Mouse (Mus musculus): ENCODE results near the gene Calm5. TPM values are rescaled to one million over a fixed set of nuclear protein-coding genes. Genes with fewer than 3 reads are reported as not detected.
"Not testable (repeated sequence)": the region's sequence is repeated elsewhere in the genome, so short reads cannot be mapped to it uniquely, and the experiment has no call there.

Calm5 gene
- polyA plus RNA-seq, 1 experiment from 2014 or later, result not detected

DNA sequence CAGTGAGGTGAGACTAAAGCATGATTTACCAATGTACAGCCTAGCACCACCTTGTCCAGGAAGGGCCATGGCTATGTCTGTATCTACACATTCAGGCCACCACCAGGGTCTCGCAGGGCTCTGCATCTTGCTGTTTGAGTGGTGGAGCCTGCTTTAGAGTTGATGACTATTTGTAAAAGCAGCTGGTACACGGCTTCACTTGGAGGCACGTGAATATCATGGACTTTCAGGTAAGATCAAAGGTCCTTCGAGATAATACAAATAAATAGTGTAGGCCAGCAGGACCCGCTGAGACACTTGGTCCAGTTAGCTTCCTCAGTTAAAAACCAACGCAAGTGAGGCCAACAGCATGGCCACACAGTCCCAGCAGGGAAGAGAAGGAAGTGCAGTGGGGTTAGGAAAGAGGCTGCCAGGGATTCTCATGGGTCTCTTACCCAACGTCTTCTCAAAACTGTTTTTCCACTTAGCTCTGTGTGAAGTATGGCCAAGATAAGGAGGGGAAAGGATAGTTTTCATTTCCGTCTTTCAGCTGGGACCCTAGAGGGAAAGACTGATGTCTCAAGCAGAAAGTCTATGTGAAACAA is 41.5 kb downstream of the Calm5 start:
- no peak for ATAC-seq (ENCODE audit: insufficient read depth, low FRiP score)
- Histone ChIP-seq H3K27me3 (ENCODE audit: control insufficient read depth, insufficient read depth, low read length) (no peaks in the 10 kb centered on the region), H3K27ac (ENCODE audit: low read length) (no peak overlapping the region), H3K9ac (ENCODE audit: low read length) (no peak overlapping the region), H3K4me2 (ENCODE audit: low read depth, low read length) (no peak overlapping the region), H3K4me3 (replicated peaks; ENCODE audit: low read length) (no peak overlapping the region), H3K9me3 (replicated peaks; ENCODE audit: control insufficient read depth, low read length) (no peaks in the 10 kb centered on the region), H3K36me3 (ENCODE audit: control insufficient read depth, insufficient read depth, low read length) (no peaks in the 10 kb centered on the region), H3K4me1 (ENCODE audit: control insufficient read depth, insufficient read depth, low read length) (no peaks in the 10 kb centered on the region)
- 59% methylated on average over 8 of the region's 8 CpGs for WGBS

GRCm38 (mm10) chr13:3896032-3896431 is 42.1 kb downstream of the Calm5 start:
- Histone ChIP-seq H3K27me3 (ENCODE audit: control insufficient read depth, insufficient read depth, low read length) (no peaks in the 10 kb centered on the region), H3K4me1 (ENCODE audit: control insufficient read depth, insufficient read depth, low read length) (no peaks in the 10 kb centered on the region), H3K27ac (ENCODE audit: low read length) (no peak overlapping the region), H3K9ac (ENCODE audit: low read length) (no peak overlapping the region), H3K9me3 (replicated peaks; ENCODE audit: control insufficient read depth, low read length) (no peaks in the 10 kb centered on the region), H3K4me2 (ENCODE audit: low read depth, low read length) (no peak overlapping the region), H3K36me3 (ENCODE audit: control insufficient read depth, insufficient read depth, low read length) (no peaks in the 10 kb centered on the region), H3K4me3 (replicated peaks; ENCODE audit: low read length) (no peak overlapping the region)
- WGBS, result 83% methylated on average over 6 of the region's 6 CpGs
- no peak for ATAC-seq (ENCODE audit: insufficient read depth, low FRiP score)

DNA sequence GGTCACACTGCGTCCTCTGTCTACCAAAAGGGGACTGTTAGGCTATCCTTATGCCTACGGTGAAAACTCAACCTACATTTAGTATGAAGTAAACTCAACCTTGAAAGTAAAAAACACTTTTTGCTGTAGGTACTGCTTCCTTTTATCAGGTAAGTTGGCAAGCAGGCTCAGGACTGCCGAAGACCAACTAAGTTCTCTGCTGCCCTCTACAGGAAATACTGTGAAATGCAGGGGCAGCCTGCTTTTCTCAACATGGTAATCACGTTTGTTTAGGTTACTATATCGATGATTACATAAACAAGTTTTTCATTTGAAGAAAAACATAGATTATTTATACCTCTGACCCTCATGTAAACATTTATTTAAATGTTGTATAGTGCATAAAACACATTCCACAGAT is 42.9 kb downstream of the Calm5 start:
- H3K4me2 ChIP-seq (ENCODE audit: low read depth, low read length), result no peak overlapping the region

DNA sequence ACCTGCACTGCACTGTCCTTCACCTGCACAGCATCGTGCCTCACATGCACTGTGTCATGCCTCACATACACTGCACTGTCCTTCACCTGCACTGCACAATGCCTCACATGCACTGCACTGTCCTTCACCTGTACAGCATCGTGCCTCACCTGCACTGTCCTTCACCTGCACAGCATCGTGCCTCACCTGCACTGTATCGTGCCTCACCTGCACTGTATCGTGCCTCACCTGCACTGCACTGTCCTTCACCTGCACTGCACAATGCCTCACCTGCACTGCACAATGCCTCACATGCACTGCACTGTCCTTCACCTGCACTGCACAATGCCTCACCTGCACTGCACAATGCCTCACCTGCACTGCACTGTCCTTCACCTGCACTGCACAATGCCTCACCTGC is 44.2 kb downstream of the Calm5 start:
- not testable (repeated sequence) for H3K4me2 ChIP-seq (ENCODE audit: low read depth, low read length); H3K4me3 ChIP-seq (replicated peaks; ENCODE audit: low read length); ATAC-seq (ENCODE audit: insufficient read depth, low FRiP score); H3K27me3 ChIP-seq (ENCODE audit: control insufficient read depth, insufficient read depth, low read length); H3K9ac ChIP-seq (ENCODE audit: low read length); H3K4me1 ChIP-seq (ENCODE audit: control insufficient read depth, insufficient read depth, low read length); H3K9me3 ChIP-seq (replicated peaks; ENCODE audit: control insufficient read depth, low read length); H3K36me3 ChIP-seq (ENCODE audit: control insufficient read depth, insufficient read depth, low read length); H3K27ac ChIP-seq (ENCODE audit: low read length)
- WGBS, result 94% methylated on average over 5 of the region's 5 CpGs

More for the DNA sequence above, 42.9 kb downstream of the Calm5 start:
- WGBS, result 29% methylated on average over 5 of the region's 5 CpGs
- Histone ChIP-seq H3K36me3 (ENCODE audit: control insufficient read depth, insufficient read depth, low read length) (no peaks in the 10 kb centered on the region), H3K9me3 (replicated peaks; ENCODE audit: control insufficient read depth, low read length) (no peaks in the 10 kb centered on the region), H3K9ac (ENCODE audit: low read length) (no peak overlapping the region), H3K4me3 (replicated peaks; ENCODE audit: low read length) (no peak overlapping the region), H3K27ac (ENCODE audit: low read length) (no peak overlapping the region), H3K27me3 (ENCODE audit: control insufficient read depth, insufficient read depth, low read length) (no peaks in the 10 kb centered on the region), H3K4me1 (ENCODE audit: control insufficient read depth, insufficient read depth, low read length) (no peaks in the 10 kb centered on the region)
- ATAC-seq (ENCODE audit: insufficient read depth, low FRiP score), result no peak

- Histone ChIP-seq H3K4me3 (replicated peaks; ENCODE audit: low read length) (no peak overlapping the region), H3K9ac (ENCODE audit: low read length) (no peak overlapping the region), H3K4me2 (ENCODE audit: low read depth, low read length) (no peak overlapping the region), H3K27ac (ENCODE audit: low read length) (no peak overlapping the region), H3K9me3 (replicated peaks; ENCODE audit: control insufficient read depth, low read length) (no peaks in the 10 kb centered on the region), H3K27me3 (ENCODE audit: control insufficient read depth, insufficient read depth, low read length) (no peaks in the 10 kb centered on the region), H3K36me3 (ENCODE audit: control insufficient read depth, insufficient read depth, low read length) (no peaks in the 10 kb centered on the region), H3K4me1 (ENCODE audit: control insufficient read depth, insufficient read depth, low read length) (no peaks in the 10 kb centered on the region)
- no peak for ATAC-seq (ENCODE audit: insufficient read depth, low FRiP score)
- 89% methylated on average over 9 of the region's 9 CpGs for WGBS
Measured at GRCm38 (mm10) chr13:3899301-3899700, 45.3 kb downstream of the Calm5 start.

Other genes starting within 250 kb of the Calm5 start
- gene Fam208b, start 243.1 kb upstream of the Calm5 start, polyA plus RNA-seq (2015; fragmentation: Nextera tagmentation; extraction: Ambion mirVana), result 10.5 and 11.2 TPM in 2 replicates
- gene Asb13, start 220.1 kb upstream of the Calm5 start, polyA plus RNA-seq (2015; fragmentation: Nextera tagmentation; extraction: Ambion mirVana), result 15.1 and 16.4 TPM in 2 replicates
- 25.1 and 40.9 TPM in 2 replicates for gene Calml3, start 49.9 kb upstream of the Calm5 start, polyA plus RNA-seq (2015; fragmentation: Nextera tagmentation; extraction: Ambion mirVana)
- 1.9 and 2.1 TPM in 2 replicates for gene Calm4, start 16.4 kb upstream of the Calm5 start, polyA plus RNA-seq (2015; fragmentation: Nextera tagmentation; extraction: Ambion mirVana)
- 110 and 113 TPM in 2 replicates for gene Net1, start 64.0 kb downstream of the Calm5 start, polyA plus RNA-seq (2015; fragmentation: Nextera tagmentation; extraction: Ambion mirVana)
- 3.8 and 3.9 TPM in 2 replicates for gene Tubal3, start 64.1 kb downstream of the Calm5 start, polyA plus RNA-seq (2015; fragmentation: Nextera tagmentation; extraction: Ambion mirVana)
- gene Ucn3, start 91.2 kb downstream of the Calm5 start, polyA plus RNA-seq (2015; fragmentation: Nextera tagmentation; extraction: Ambion mirVana), result 0.20 TPM in 1 of 2 replicates, not detected in the other
- gene Akr1c14, start 194.8 kb downstream of the Calm5 start, polyA plus RNA-seq (2015; fragmentation: Nextera tagmentation; extraction: Ambion mirVana), result 4.3 and 6.3 TPM in 2 replicates